Comparison of ENCODE assay signal across 10 mouse cellular contexts in genomic region chr7:136008486-136008885, GRCm38 (mm10).
DNase-seq lines count a peak whose midpoint lies in the region; ATAC-seq lines count a peak whose summit lies in the region.
"Had no signal": no experiment of that assay in that cellular context is flagged by ENCODE, and none has a peak within 500 bp of the region (broad histone marks: within the 10 kb centered on the region; RNA-seq: fewer than 3 reads in every experiment).

No protein-coding gene starts in this region.

- no peak for DNase-seq in hindbrain, embryonic 11.5 days (ENCODE audit: low spot score)
- no peak for DNase-seq in embryonic facial prominence, embryonic 14.5 days (ENCODE audit: low spot score)
- no peak for DNase-seq in layer of hippocampus, postnatal 14 days (ENCODE audit: low spot score in 2 of 2)
- no peak for DNase-seq in gastrocnemius, postnatal 10 days
- DNase-seq in gastrocnemius, adult 8-10 months (ENCODE audit: low spot score in 2 of 2), result no peak
- DNase-seq: cerebellum, adult 2 months had no signal

- peaks cover 4% of the 10 kb centered on the region; the same call in 1 of the 2 replicates for H3K27me3 ChIP-seq in hindbrain, embryonic 13.5 days
- no peaks in the 10 kb centered on the region for H3K27me3 ChIP-seq in hindbrain, embryonic 11.5 days (ENCODE audit: control insufficient read depth, insufficient read depth, low read length)
- no peaks in the 10 kb centered on the region for H3K27me3 ChIP-seq in embryonic facial prominence, embryonic 14.5 days (replicated peaks; ENCODE audit: control insufficient read depth, insufficient read depth, low read length)
- no peaks in the 10 kb centered on the region for H3K27me3 ChIP-seq in hindbrain, embryonic 15.5 days
- no peaks in the 10 kb centered on the region for H3K27me3 ChIP-seq in midbrain, embryonic 15.5 days (replicated peaks)

- peak overlapping the region; percentile 78 for H3K27ac ChIP-seq in hindbrain, embryonic 13.5 days
- H3K27ac ChIP-seq in hindbrain, embryonic 11.5 days (ENCODE audit: low read depth, low read length), result no peak overlapping the region
- H3K27ac ChIP-seq in embryonic facial prominence, embryonic 14.5 days (replicated peaks; ENCODE audit: low read depth, low read length), result no peak overlapping the region
- peak overlapping the region; percentile 54 for H3K27ac ChIP-seq in hindbrain, embryonic 15.5 days (replicated peaks)
- H3K27ac ChIP-seq in midbrain, embryonic 15.5 days, result peak overlapping the region; percentile 30; the same call in 1 of the 2 replicates

- H3K4me3 ChIP-seq in hindbrain, embryonic 13.5 days, result no peak overlapping the region
- H3K4me3 ChIP-seq in hindbrain, embryonic 11.5 days (ENCODE audit: low read depth, low read length), result no peak overlapping the region
- peak overlapping the region; percentile 8; the same call in 1 of the 2 replicates for H3K4me3 ChIP-seq in embryonic facial prominence, embryonic 14.5 days (ENCODE audit: low read depth, low read length)
- H3K4me3 ChIP-seq in hindbrain, embryonic 15.5 days, result 0 out of 2 replicates have a peak overlapping the region, but pooled peaks have one; percentile 14
- no peak overlapping the region for H3K4me3 ChIP-seq in midbrain, embryonic 15.5 days

- peak overlapping the region; percentile 46; the same call in 1 of the 2 replicates for H3K9ac ChIP-seq in hindbrain, embryonic 13.5 days
- H3K9ac ChIP-seq in hindbrain, embryonic 11.5 days (ENCODE audit: low read depth, low read length), result no peak overlapping the region
- no peak overlapping the region for H3K9ac ChIP-seq in embryonic facial prominence, embryonic 14.5 days (ENCODE audit: low read depth, low read length)
- no peak overlapping the region for H3K9ac ChIP-seq in hindbrain, embryonic 15.5 days
- 0 out of 2 replicates have a peak overlapping the region, but pooled peaks have one; percentile 7 for H3K9ac ChIP-seq in midbrain, embryonic 15.5 days

- H3K36me3 ChIP-seq in hindbrain, embryonic 13.5 days, result no peaks in the 10 kb centered on the region
- H3K36me3 ChIP-seq in hindbrain, embryonic 11.5 days (ENCODE audit: control insufficient read depth, insufficient read depth, low read length), result no peaks in the 10 kb centered on the region
- no peaks in the 10 kb centered on the region for H3K36me3 ChIP-seq in embryonic facial prominence, embryonic 14.5 days (ENCODE audit: control insufficient read depth, insufficient read depth, low read length)
- no peaks in the 10 kb centered on the region for H3K36me3 ChIP-seq in hindbrain, embryonic 15.5 days
- no peaks in the 10 kb centered on the region for H3K36me3 ChIP-seq in midbrain, embryonic 15.5 days (replicated peaks)

- ATAC-seq in hindbrain, embryonic 13.5 days (ENCODE audit: low FRiP score), result no peak
- ATAC-seq in hindbrain, embryonic 11.5 days (ENCODE audit: low FRiP score), result no peak
- ATAC-seq in embryonic facial prominence, embryonic 14.5 days (ENCODE audit: low read depth), result no peak
- ATAC-seq in hindbrain, embryonic 15.5 days (ENCODE audit: low FRiP score, low read depth), result no peak
- no peak for ATAC-seq in midbrain, embryonic 15.5 days (replicated peaks)

- peaks cover 20% of the 10 kb centered on the region for H3K4me1 ChIP-seq in hindbrain, embryonic 13.5 days (replicated peaks)
- H3K4me1 ChIP-seq in hindbrain, embryonic 11.5 days (replicated peaks; ENCODE audit: control insufficient read depth, insufficient read depth, low read length), result no peaks in the 10 kb centered on the region
- peaks cover 3% of the 10 kb centered on the region; the same call in 1 of the 2 replicates for H3K4me1 ChIP-seq in embryonic facial prominence, embryonic 14.5 days (ENCODE audit: control insufficient read depth, insufficient read depth, low read length)
- peaks cover 19% of the 10 kb centered on the region for H3K4me1 ChIP-seq in hindbrain, embryonic 15.5 days (replicated peaks)
- peaks cover 11% of the 10 kb centered on the region for H3K4me1 ChIP-seq in midbrain, embryonic 15.5 days

- no peaks in the 10 kb centered on the region for H3K9me3 ChIP-seq in hindbrain, embryonic 13.5 days
- H3K9me3 ChIP-seq in hindbrain, embryonic 11.5 days (ENCODE audit: control insufficient read depth, low read length), result no peaks in the 10 kb centered on the region
- 0 out of 2 replicates have a peak, but pooled peaks cover 4% of the 10 kb centered on the region for H3K9me3 ChIP-seq in embryonic facial prominence, embryonic 14.5 days (ENCODE audit: control insufficient read depth, low read length)
- no peaks in the 10 kb centered on the region for H3K9me3 ChIP-seq in hindbrain, embryonic 15.5 days
- H3K9me3 ChIP-seq in midbrain, embryonic 15.5 days, result no peaks in the 10 kb centered on the region

- H3K4me2 ChIP-seq in hindbrain, embryonic 13.5 days, result peak overlapping the region; percentile 46
- H3K4me2 ChIP-seq in hindbrain, embryonic 11.5 days (replicated peaks; ENCODE audit: low read depth, low read length), result no peak overlapping the region
- H3K4me2 ChIP-seq in embryonic facial prominence, embryonic 14.5 days (ENCODE audit: low read depth, low read length), result peak overlapping the region; percentile 41
- H3K4me2 ChIP-seq in hindbrain, embryonic 15.5 days, result peak overlapping the region; percentile 49
- H3K4me2 ChIP-seq in midbrain, embryonic 15.5 days, result peak overlapping the region; percentile 37
- H3K4me2 ChIP-seq: liver, embryonic 11.5 days had no signal

- WGBS in hindbrain, embryonic 13.5 days, result 55% methylated on average over 6 of the region's 6 CpGs
- 52% methylated on average over 6 of the region's 6 CpGs for WGBS in hindbrain, embryonic 11.5 days
- 39% methylated on average over 6 of the region's 6 CpGs for WGBS in embryonic facial prominence, embryonic 14.5 days
- whole genome bisulfite sequencing in hindbrain, embryonic 15.5 days, result 39% methylated on average over 6 of the region's 6 CpGs
- 43% methylated on average over 6 of the region's 6 CpGs for WGBS in midbrain, embryonic 15.5 days

Comparison
In these comparisons a context has a peak if more than half of its experiments do, and no peak if none do; other contexts are left out.
1. H3K27ac ChIP-seq: peak in hindbrain, embryonic 13.5 days (single experiment), hindbrain, embryonic 15.5 days (single experiment) and midbrain, embryonic 15.5 days (single experiment); none in hindbrain, embryonic 11.5 days (single experiment) and embryonic facial prominence, embryonic 14.5 days (single experiment).
2. H3K4me3 ChIP-seq: peak in embryonic facial prominence, embryonic 14.5 days (single experiment) and hindbrain, embryonic 15.5 days (single experiment); none in hindbrain, embryonic 13.5 days (single experiment), hindbrain, embryonic 11.5 days (single experiment) and midbrain, embryonic 15.5 days (single experiment).
3. H3K9ac ChIP-seq: peak in hindbrain, embryonic 13.5 days (single experiment) and midbrain, embryonic 15.5 days (single experiment); none in hindbrain, embryonic 11.5 days (single experiment), embryonic facial prominence, embryonic 14.5 days (single experiment) and hindbrain, embryonic 15.5 days (single experiment).